Mouse (Mus musculus) lung, postnatal 10 days (tissue): ENCODE measurements around the gene Pheta2.
A peak's percentile ranks its signal among the peaks of the same experiment; 100 is the strongest.

Experiments
- DNase-seq: peaks from one replicate; pipeline ENCODE4 v3.0.0; 2021

Gene Pheta2

DNA sequence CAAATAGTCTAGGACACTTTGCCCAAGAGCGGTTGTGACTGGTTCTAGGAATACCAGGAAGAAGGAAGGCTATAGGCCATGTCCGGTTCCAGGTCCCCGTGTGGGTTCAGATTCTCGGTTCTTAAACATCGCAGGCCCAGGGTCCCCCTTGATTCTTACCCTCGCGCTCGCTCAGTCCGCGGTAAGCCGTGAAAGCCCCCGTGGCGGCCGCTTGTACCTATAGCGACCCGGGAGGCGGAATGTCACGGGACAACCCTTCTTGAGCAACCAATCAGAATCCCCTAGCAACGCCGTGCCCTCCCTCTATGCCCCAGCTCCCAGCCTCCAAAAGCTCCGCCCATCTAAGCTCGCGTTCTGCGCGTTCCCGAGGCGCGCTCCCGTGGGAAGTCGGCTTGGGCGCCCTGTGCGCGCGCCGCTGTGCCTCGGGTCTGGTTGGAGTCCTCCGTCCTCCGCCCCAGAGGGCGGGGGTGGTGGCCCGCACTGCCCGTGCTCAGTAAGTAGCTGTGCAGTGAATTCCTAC, at the start of gene Pheta2, which contains the start of the genes Naga and Smdt1:
Gene Pheta2 (plus strand): TSS at position 350 of the 520 bp plus-strand sequence.
Gene Naga (minus strand): TSS at position 333 of the 520 bp plus-strand sequence.
Gene Smdt1 (plus strand): TSS at position 367 of the 520 bp plus-strand sequence.
- peak; percentile 98 for DNase-seq

DNA sequence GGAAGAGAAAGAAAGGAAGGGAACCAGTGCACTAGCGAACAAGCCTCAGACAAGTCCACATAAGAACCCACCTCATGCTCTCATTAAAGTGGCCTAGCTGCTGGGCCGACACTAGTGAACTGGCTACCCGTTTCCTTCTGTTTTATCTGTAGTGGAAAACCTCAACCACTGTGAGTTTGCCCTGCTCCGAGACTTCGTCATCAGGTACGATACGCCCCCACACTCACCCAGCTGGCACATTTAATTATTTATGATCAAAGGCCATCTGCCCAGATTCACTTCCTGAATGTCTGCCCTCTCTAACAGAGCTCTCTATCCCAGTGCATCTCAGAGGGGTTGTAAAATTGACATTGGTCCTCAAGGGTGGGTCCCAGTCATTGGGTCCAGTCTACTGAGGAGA, 48.5 kb upstream of the Pheta2 start:
- DNase-seq: no peak

DNA sequence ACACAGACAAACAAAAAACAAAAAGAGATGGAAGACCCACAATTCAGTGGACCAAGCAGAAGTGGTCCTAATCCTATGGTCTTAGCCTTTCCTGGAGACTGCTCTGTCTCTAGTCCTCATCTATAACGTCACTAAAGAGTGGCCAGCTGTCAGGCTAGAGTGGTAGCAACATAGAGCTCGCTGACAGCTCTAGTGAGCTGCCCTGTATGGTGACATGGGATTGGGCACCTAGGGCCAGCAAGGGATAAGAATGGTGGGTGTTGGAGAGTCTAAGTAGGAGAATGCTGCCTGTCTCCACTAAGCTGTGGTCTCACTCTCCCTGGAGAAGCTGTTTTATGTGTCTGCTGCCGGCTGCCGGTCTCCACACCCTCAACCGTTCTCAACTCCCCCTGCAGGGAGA, 45.9 kb upstream of the Pheta2 start:
- DNase-seq: no peak

DNA sequence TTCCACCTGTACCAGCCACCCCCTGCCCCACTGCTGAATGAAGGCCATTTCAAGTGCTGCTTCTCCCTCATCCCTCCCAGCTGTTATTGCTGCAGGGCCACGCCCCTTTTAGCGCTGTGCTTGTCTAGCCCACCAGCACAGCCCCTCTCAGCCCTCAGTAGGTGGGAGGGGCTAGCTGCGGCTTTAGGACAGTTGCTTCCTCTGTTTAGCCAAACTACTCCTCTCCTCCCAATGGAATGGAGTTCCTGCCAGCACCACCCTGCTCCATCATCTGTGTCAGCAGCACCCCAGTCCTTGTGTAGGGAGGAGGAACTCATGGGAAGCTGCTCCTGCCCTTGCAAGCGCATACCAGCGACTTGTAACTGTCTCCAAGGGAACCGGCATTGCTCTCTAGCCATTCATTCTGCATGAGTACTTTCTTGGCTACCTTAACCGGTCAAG, 45.5 kb upstream of the Pheta2 start:
- no peak for DNase-seq

DNA sequence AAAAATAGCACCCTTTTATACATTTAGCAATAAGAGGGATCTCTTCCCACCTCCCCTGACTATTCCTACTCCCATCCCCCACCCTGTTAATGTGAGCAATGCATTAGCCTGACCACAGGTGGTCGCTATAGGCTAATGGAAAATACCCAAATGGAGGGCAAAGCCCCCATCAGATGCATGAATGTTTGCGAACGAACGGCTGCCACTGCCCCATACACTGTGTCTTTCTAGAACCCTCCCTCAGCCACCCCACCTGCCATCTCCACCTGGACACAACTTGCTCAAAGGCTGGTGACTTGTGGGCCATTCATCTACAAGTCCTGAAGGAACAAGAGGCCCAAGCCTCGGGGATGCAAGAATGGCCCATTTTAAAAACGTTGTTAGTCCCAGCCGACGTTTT, 44.7 kb upstream of the Pheta2 start:
- DNase-seq: peak; percentile 38

DNA sequence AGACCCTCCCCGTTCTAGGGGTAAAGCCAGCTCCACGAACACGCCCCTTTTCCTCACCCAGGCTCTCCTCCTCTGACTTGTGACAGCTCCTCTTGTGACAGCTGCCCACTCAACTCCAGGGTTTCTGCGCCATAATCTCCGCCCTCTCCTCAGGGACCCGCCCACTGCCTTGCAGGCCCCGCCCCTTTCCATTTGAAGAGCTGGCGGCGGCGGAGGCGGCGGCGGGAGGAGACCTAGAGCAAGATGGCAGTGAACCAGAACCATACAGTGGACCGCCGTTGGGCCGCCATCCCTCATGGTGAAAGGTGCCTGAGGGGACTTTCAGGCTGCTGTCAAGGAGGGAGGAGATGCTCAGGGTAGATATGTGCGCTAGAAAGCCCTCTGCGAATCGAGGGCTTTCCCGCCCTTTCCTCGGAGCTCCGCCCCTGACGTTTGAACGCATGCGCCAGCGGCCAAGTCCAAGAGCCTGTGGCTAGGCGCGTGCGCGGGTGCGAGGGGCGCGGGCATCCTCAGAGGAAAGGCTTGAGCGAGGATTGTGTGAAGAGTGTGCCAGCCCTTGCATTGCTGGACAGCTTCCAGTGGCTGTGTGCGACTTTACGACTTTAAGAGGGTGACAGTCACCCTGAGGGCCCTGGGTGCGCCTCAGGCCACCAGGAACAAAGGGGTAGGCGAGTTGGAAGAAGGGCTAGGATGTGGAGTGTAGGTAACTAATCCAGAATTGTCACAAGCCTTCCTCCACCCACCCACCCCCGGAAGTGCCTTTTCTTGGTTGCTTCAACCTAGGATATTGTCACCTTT, 39.8 kb upstream of the Pheta2 start, which contains the start of gene Wbp2nl:
Gene Wbp2nl (plus strand): TSS at position 191 of the 798 bp plus-strand sequence.
- DNase-seq: peak; percentile 45

DNA sequence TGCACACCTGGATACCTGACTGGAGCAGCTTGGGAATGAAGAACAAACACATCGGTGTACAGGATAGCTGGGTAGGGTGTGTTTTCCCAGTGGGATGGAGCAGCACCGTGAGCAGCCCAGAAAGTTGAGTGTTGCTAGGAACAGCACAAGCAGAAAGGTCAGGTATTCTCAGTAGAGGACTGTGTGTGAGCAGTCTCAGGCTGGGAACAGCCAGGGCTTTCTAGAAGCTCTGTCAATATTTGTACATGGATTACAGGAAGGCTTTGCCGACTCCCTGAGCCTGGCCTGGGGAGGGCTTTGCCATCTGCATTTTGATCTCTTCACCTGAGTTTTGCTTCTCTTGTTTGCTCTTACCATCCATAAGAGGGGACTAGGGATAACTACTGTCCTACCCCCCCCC, 31.6 kb upstream of the Pheta2 start:
- DNase-seq: no peak

DNA sequence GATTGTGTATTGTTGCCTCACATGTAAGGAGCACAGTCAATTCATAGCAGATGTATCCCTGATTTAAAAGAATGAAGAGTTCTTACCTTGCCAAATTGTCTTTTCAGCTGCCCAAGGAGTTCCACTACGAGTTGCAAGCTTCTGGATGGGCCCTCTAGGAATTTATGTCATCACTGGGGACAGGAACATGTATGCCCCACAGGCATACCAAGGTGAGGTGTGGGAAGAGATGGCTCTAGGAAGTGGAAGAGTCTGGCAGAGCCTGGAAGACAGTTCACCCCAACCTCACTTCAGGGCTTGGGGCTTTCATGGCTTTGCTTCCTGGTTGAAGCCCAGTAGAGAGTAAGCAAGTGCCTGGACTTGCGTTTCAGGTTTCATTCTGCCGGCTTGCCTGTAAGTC, 30.3 kb upstream of the Pheta2 start:
- DNase-seq: no peak

DNA sequence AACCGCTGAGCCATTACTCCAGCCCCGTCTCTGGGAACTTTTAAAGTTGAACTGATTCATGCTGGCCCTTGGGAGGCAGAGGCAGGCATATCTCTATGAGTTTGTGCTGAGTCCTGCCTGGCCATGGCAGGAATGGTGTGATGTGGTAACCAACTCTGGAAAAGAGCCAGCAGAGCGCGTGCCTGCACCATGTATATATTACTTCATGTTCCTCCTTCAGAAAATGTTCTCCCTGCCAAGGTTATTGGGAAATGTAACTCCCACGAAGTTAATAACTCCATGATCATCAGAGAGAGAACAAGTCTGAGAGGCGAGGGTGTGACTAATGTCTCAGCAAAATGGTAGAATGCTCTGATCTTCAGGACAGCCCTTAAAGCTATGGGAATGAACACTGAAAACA, 20.9 kb upstream of the Pheta2 start:
- no peak for DNase-seq

DNA sequence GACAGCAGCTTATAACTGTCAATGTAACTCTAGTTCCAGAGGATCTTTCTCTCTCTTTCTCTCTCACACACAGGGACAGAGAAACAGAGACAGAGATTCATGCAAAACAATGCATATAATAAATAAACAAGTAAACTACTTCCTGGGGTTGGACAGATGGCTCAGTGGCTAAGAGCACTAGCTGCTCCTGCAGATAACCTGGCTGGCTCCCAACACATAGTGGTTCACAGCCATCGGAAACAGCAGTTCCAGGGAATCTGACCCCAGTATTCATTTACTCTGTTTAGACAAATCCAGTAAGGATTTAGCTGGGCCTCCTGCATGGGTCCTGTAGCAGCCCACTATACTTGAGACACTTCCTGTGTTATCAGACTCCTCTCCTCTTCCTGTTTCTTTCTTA, 19.1 kb upstream of the Pheta2 start:
- no peak for DNase-seq

DNA sequence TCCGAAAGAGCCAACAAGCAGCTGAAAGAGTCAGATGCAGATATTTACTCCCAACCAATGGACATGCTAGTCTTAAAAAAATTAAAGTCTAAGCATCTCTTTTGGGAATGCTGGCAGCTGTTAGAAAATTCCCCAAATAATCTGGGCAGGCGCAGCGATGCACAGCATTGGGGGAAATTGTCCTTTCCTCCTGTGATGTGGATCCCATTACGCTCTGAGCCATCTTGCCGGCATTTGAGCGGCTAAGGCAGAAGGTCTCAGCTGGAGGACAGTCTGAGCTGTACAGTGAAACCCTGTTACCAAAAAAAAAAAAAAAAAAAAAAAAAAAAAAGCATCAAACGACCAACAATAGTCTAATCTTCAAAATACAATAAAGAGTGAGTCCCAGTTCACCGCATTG, 16.5 kb upstream of the Pheta2 start:
- DNase-seq: no peak

DNA sequence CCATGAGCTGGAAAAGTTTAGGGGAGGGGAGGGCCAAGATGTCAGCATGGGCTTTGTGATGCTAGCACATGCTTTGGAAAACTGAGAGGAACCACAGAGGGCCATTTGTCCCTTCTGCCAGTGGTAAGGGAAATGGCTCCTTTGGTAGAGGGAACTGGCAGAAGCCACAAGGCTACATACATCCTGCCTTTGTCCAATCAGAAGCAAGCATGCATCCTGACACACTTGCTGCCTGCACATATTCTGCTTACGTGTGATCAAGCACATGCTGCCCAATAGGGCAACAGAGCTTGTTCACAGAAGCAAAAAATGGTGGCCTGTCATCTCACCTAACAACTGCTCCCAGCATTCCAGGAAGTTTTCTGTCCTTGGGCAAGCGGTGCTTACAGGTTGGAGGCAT, 13.4 kb upstream of the Pheta2 start:
- DNase-seq: no peak

DNA sequence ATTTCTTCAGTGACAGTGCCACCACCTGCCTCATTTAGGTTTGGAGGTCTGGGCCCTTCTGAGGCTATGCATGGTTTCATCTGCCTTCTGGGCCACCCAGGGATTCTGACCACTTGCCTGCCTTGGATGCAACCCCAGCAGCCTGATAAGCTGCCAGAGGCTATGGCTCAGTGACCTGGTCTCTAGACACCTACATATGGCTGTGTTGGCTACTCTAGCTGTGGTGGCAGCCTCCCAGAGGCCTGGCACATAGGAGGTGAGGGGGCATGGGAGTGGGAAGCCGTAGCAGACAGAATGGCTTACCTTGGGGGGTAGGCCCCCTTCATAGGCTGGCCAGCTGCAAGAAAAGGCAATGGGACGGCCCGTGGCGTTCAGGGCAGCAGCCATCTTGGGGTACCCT, 3.5 kb upstream of the Pheta2 start:
- no peak for DNase-seq

DNA sequence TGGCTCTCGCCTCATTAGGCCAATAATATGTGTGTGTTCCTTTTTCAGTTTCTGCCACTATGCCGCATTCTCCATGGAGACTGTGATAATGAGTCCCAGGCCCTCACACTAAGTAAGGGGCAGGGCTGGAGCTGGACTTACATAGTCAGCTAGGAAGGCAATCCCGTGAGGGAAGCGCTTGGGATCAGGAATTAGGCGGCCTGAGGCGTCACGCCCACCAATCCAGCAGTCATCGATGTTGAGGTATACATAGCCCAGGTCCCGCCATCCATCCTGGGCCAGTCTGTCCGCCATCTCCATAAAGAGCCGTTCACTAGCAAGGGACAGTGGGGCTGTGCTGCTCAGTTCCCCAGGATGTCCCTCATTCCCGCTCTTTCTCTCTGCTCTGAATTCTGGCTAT, 2.1 kb upstream of the Pheta2 start:
- no peak for DNase-seq

DNA sequence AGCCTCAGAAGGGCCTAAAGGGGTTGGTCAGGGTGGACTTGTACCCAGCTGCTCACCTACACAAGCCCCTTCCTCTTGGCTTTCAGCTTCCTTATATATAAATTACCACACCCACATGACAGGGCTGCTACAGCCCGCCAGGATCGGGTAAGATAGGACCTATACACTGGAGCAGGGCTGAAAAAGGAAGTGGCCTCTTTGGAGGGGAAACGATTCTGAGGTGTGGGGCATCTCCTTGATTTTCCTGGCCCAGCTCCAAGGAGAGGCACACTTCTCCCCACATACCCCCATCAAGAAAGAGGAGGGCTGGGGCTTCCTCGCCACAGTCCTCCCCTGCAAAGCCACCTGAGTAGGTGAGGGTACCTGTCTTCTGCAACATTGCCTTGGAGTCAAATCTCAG, 867 bp upstream of the Pheta2 start:
- DNase-seq: no peak

DNA sequence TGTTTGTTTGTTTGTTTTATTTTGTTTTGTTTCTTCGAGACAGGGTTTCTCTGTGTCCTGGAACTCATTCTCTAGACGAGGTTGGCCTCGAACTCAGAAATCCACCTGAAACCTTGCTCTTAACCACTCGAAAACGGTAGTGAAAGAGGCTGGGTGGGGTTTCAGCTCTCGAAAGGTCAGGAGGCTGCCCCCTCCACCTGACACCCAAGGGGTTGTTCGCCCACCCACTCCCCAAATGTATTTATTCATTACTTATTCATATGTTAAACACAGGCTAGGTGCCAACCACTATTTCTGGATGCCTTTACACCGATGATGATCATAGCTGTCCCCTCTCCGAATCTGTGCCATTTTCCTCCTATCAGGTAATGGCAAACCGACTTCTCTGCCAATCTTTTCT, 408 bp downstream of the Pheta2 start:
- DNase-seq: no peak

DNA sequence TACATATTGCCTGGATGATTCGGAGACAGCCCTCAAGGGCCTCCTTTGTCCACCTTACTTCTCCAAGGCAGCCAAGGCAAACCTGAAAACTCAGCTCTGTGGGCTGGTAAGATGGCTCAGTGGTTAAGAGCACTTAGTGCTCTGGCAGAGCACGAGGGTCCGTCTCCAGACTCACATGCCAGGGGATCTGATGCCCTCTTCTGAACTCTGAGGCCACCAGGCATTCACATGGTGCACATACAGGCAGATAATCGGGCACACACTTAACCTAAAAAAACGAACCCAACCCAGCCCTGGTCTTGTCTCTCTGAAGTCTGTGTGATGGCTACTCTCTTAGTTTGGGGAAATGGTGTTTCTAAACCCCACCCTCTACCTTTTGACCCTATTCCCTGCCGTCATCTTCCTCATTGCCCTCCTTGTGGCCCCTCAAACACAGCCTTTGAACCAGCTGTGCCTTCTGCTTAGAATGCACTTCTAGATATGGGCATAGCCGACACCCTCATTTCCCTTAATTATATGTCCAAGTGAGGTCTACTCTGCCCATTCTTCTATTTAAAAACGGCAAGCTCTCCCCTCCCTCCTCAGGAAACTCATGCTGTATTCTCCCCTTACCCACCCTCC, 1.0 kb downstream of the Pheta2 start:
- DNase-seq: no peak

DNA sequence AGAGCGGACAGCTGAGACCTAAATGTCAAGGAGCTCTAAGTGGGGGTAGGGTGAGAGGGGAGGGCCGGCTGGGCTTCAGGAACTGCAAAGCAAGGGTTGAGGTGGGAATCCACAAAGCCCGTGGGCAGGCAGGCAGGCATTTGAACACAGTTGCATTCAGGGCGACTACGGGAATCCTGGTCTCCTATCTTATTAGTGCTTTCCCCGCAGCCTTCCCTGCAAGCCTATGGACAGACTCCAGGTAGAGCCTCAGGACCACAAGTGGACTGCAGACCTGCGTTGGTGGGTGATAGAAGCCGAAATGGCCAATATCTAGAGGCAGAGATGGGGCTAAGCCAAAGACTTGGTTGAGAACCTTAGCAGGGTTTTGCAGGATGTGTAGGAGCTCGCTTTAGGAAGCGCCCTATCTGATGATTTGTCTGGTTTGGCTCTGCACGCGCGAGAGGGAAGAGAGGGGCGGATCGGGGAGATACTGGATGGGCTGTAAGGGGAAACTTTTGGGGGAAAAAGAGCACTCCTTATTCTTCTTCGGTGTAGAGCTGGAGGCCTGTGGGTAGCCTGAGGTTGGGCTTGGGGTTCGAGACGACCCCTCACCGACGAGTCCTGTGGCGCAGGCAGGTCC, 1.8 kb downstream of the Pheta2 start:
- DNase-seq: peak; percentile 41

DNA sequence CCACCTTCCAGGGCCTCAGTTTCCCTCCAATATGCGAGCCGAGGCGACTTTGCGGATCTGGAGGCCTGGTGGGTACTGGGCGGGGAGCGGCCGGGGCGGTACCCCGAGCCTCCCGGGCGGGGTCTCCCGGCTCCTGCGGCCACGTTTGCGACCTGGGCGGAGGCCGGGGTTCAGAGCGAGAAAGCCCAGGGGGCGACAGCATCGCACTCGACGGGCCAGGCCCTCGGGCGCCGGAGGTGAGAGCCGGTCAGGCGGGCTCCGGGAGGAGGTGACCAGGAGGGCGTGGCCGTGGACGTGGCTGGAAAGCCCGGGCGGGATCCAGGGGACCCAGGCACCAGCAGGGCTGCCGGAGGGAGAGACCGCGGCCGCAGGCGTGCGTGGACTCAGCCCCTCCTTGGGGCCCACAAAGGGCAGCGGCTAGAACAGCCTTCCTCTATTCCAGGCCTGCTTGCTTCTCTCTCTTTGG, 2.3 kb downstream of the Pheta2 start:
- peak; percentile 77 for DNase-seq

DNA sequence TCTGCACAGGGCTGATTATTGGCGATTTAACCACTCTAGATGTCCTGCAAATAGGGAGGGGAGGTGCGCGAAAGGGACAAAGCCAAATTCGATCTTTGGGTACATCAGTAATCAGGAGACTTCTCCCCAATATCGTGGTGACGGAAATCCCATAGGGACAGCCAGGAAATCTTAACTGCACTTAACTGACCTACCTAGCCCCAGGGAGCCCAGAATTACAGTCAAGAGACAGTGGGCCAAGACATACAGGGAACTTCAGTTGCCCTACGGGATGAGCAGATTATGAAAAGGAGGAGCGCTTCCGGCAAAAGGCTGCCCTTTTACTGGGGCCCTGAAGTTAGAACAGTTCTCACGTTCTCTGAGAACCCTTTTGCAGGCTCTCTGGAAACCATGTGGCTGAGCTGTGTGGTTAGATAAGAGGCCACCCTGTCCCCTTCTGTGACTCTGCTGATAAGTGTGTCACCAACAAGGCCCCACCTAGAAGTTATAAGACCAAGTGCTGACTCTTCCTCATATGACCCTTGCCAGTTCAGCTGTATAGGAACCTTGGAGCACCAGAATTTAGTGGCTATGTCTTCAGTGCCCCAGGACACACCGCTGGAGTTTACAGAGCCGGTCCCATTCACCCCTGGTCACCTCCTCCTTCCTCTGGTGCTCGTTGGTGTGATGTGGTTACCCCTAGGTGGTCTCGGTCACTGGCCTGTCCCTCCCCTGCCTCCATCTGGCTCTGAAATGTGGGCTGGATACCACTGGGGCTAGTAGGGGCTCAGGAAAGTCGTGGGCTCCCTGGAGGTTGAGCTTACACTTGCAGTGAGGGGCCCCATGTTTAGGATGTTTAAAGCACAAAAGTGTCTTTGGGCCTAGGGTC, 3.2 kb downstream of the Pheta2 start:
- DNase-seq: no peak

DNA sequence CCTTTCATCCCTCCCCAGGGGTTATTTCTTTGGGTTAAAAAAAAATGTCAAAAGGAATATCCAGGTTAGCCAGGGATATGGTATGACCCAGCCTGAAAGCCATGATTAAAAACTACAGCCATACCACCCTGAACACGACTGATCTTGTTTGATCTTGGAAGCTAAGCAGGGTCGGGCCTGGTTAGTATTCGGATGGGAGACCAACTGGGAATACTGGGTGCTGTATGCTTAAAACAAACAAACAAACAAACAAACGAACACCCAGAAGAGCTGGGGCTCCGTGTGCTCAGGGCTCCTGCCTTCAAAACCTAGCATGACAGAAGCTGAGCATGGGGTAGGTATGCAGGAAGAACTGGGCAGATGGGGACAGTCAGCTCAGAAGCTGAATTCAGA, 3.8 kb downstream of the Pheta2 start:
- no peak for DNase-seq
